Mouse (Mus musculus): Measurements from ENCODE around the gene Trem1. TPM values are rescaled to one million over a fixed set of nuclear protein-coding genes. Genes with fewer than 3 reads are reported as not detected.

The Trem1 gene
- total RNA-seq, 1 experiment: not detected

DNA sequence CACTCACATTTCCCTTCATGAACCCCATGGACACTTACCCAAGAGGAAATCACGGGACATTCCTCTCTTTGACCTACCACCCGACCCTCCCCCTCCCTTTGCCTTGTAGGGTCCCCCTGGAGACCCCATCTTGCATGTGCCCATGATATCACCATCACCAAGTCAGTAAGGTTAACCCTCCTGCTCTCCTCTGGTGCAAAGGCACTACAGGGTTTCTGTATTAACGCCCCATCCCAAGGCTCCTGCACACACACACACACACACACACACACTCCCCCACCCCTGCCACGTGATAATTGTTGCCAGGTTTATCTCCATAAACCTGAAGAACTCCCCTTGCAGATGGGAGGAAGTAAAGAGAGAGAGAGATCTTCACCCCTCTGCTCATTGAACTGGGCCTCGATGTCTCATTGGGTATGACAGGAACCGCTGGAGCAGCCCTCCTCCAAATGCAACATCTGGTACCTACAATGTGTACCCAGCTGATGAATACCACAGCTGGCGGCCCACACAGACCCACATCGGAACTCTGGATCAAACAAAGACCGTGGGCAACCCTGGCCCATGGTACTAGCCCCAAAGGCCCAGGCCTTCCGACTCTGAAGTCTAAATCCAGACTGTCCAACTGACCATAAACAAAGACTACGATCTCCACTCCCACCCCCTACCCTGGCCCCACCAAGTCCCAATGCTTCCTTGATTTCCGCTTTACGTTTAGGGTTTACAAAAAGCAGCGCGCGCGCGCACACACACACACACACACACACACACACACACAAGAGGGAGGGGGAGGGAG is 48.6 kb downstream of the Trem1 start:
- in situ Hi-C loops (cut with MboI; ENCODE audit: low sequenced_read_pairs in 2 of 2, unreplicated experiment in 2 of 2): no loop called here
- H3K4me1 ChIP-seq (ENCODE audit: control insufficient read depth in 2 of 2, insufficient read depth in 2 of 2, low read length in 2 of 2, poor library complexity in 1 of 2): 0 out of 4 replicates have a peak, but pooled peaks cover 0 to 7% of the 10 kb centered on the region in 2 experiments
- peak overlapping the region; percentile 8 for H3K9ac ChIP-seq (ENCODE audit: insufficient read depth, low read depth, low read length, poor library complexity, severe bottlenecking)
- no peaks in the 10 kb centered on the region for H3K36me3 ChIP-seq (ENCODE audit: control insufficient read depth, insufficient read depth, low read length, poor library complexity, severe bottlenecking)
- H3K27ac ChIP-seq (ENCODE audit: insufficient read depth, low read depth, low read length, poor library complexity, severe bottlenecking): no peak overlapping the region
- H3K9me3 ChIP-seq (ENCODE audit: control insufficient read depth, insufficient read depth, low read depth, low read length): no peaks in the 10 kb centered on the region
- TF ChIP-seq MAFK (IDR thresholded peaks at IDR 0.05; ENCODE audit: insufficient read depth, low read depth, low read length): no peak
- no peak for TF ChIP-seq CHD2 (IDR thresholded peaks at IDR 0.05; ENCODE audit: low read depth, low read length)
- TF ChIP-seq ZC3H11A (IDR thresholded peaks at IDR 0.05; ENCODE audit: borderline replicate concordance, low read depth, low read length): no peak
- TF ChIP-seq HCFC1 (IDR thresholded peaks at IDR 0.05; ENCODE audit: borderline replicate concordance, insufficient read depth, low read length): no peak
- TF ChIP-seq ZNF384 (IDR thresholded peaks at IDR 0.05; ENCODE audit: low read depth, low read length): no peak
- no peak for DNase-seq (ENCODE audit: low read depth, low spot score)
- peak overlapping the region; percentile 30 to 44; a peak in 2 of 4 replicates for H3K4me3 ChIP-seq (ENCODE audit: insufficient read depth in 1 of 2, low read depth in 1 of 2, low read length in 2 of 2, poor library complexity in 1 of 2, severe bottlenecking in 1 of 2)

DNA sequence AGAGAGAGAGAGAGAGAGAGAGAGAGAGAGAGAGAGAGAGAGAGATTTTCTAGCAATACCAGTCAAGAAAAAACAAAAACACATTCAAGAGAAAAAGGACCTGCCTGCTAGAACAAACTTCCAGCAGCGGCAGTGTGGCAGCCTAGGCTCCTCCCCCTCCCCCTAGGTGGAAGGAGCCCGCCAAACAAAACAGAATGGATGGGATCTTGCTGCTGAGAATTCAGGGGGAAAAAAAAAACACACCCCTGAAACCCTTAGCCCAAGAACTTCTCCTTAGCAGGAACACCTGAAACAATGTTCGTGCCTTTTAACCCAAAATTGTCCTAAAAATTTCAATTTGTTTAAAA is 49.1 kb downstream of the Trem1 start:
- Histone ChIP-seq H3K4me1 (ENCODE audit: control insufficient read depth in 2 of 2, insufficient read depth in 2 of 2, low read length in 2 of 2, poor library complexity in 1 of 2) (0 out of 4 replicates have a peak, but pooled peaks cover 0 to 7% of the 10 kb centered on the region in 2 experiments), H3K9ac (ENCODE audit: insufficient read depth, low read depth, low read length, poor library complexity, severe bottlenecking) (peak overlapping the region; percentile 8), H3K9me3 (ENCODE audit: control insufficient read depth, insufficient read depth, low read depth, low read length) (no peaks in the 10 kb centered on the region), H3K4me3 (ENCODE audit: insufficient read depth in 1 of 2, low read depth in 1 of 2, low read length in 2 of 2, poor library complexity in 1 of 2, severe bottlenecking in 1 of 2) (peak overlapping the region; percentile 30 to 44; a peak in 2 of 4 replicates), H3K36me3 (ENCODE audit: control insufficient read depth, insufficient read depth, low read length, poor library complexity, severe bottlenecking) (no peaks in the 10 kb centered on the region), H3K27ac (ENCODE audit: insufficient read depth, low read depth, low read length, poor library complexity, severe bottlenecking) (no peak overlapping the region)
- no peak for TF ChIP-seq MAFK (IDR thresholded peaks at IDR 0.05; ENCODE audit: insufficient read depth, low read depth, low read length)
- TF ChIP-seq ZC3H11A (IDR thresholded peaks at IDR 0.05; ENCODE audit: borderline replicate concordance, low read depth, low read length): no peak
- TF ChIP-seq ZNF384 (IDR thresholded peaks at IDR 0.05; ENCODE audit: low read depth, low read length): no peak
- no peak for TF ChIP-seq HCFC1 (IDR thresholded peaks at IDR 0.05; ENCODE audit: borderline replicate concordance, insufficient read depth, low read length)
- TF ChIP-seq CHD2 (IDR thresholded peaks at IDR 0.05; ENCODE audit: low read depth, low read length): no peak
- DNase-seq (ENCODE audit: low read depth, low spot score): no peak
- in situ Hi-C loops (cut with MboI; ENCODE audit: low sequenced_read_pairs in 2 of 2, unreplicated experiment in 2 of 2): no loop called here

- no peak overlapping the region for H3K4me3 ChIP-seq (ENCODE audit: insufficient read depth in 1 of 2, low read depth in 1 of 2, low read length in 2 of 2, poor library complexity in 1 of 2, severe bottlenecking in 1 of 2)
- no peak overlapping the region for H3K27ac ChIP-seq (ENCODE audit: insufficient read depth, low read depth, low read length, poor library complexity, severe bottlenecking)
- no peak overlapping the region; the same call in 1 of the 2 replicates for H3K9ac ChIP-seq (ENCODE audit: insufficient read depth, low read depth, low read length, poor library complexity, severe bottlenecking)
- H3K4me1 ChIP-seq (ENCODE audit: control insufficient read depth in 2 of 2, insufficient read depth in 2 of 2, low read length in 2 of 2, poor library complexity in 1 of 2): peaks cover 0 to 3% of the 10 kb centered on the region in 2 experiments; a peak in 1 of 4 replicates
- H3K36me3 ChIP-seq (ENCODE audit: control insufficient read depth, insufficient read depth, low read length, poor library complexity, severe bottlenecking): no peaks in the 10 kb centered on the region
- DNase-seq (ENCODE audit: low read depth, low spot score): no peak
- no peaks in the 10 kb centered on the region for H3K9me3 ChIP-seq (ENCODE audit: control insufficient read depth, insufficient read depth, low read depth, low read length)
- TF ChIP-seq ZC3H11A (IDR thresholded peaks at IDR 0.05; ENCODE audit: borderline replicate concordance, low read depth, low read length): no peak
- TF ChIP-seq ZNF384 (IDR thresholded peaks at IDR 0.05; ENCODE audit: low read depth, low read length): no peak
- no peak for TF ChIP-seq HCFC1 (IDR thresholded peaks at IDR 0.05; ENCODE audit: borderline replicate concordance, insufficient read depth, low read length)
- TF ChIP-seq CHD2 (IDR thresholded peaks at IDR 0.05; ENCODE audit: low read depth, low read length): no peak
- TF ChIP-seq MAFK (IDR thresholded peaks at IDR 0.05; ENCODE audit: insufficient read depth, low read depth, low read length): no peak
- in situ Hi-C loops (cut with MboI; ENCODE audit: low sequenced_read_pairs in 2 of 2, unreplicated experiment in 2 of 2): no loop called here
These were observed 54.2 kb downstream of the Trem1 start for GRCm38 (mm10) chr17:48286765-48287164.

GRCm38 (mm10) chr17:48287276-48287675 is 54.7 kb downstream of the Trem1 start:
- no peak overlapping the region for H3K4me3 ChIP-seq (ENCODE audit: insufficient read depth in 1 of 2, low read depth in 1 of 2, low read length in 2 of 2, poor library complexity in 1 of 2, severe bottlenecking in 1 of 2)
- no peaks in the 10 kb centered on the region for H3K36me3 ChIP-seq (ENCODE audit: control insufficient read depth, insufficient read depth, low read length, poor library complexity, severe bottlenecking)
- no peak overlapping the region for H3K9ac ChIP-seq (ENCODE audit: insufficient read depth, low read depth, low read length, poor library complexity, severe bottlenecking)
- no peak for DNase-seq (ENCODE audit: low read depth, low spot score)
- no peaks in the 10 kb centered on the region for H3K9me3 ChIP-seq (ENCODE audit: control insufficient read depth, insufficient read depth, low read depth, low read length)
- H3K27ac ChIP-seq (ENCODE audit: insufficient read depth, low read depth, low read length, poor library complexity, severe bottlenecking): no peak overlapping the region
- in situ Hi-C loops (cut with MboI; ENCODE audit: low sequenced_read_pairs in 2 of 2, unreplicated experiment in 2 of 2): no loop called here
- TF ChIP-seq ZC3H11A (IDR thresholded peaks at IDR 0.05; ENCODE audit: borderline replicate concordance, low read depth, low read length): no peak
- no peak for TF ChIP-seq ZNF384 (IDR thresholded peaks at IDR 0.05; ENCODE audit: low read depth, low read length)
- no peak for TF ChIP-seq MAFK (IDR thresholded peaks at IDR 0.05; ENCODE audit: insufficient read depth, low read depth, low read length)
- no peak for TF ChIP-seq HCFC1 (IDR thresholded peaks at IDR 0.05; ENCODE audit: borderline replicate concordance, insufficient read depth, low read length)
- no peak for TF ChIP-seq CHD2 (IDR thresholded peaks at IDR 0.05; ENCODE audit: low read depth, low read length)
- H3K4me1 ChIP-seq (ENCODE audit: control insufficient read depth in 2 of 2, insufficient read depth in 2 of 2, low read length in 2 of 2, poor library complexity in 1 of 2): peaks cover 0 to 3% of the 10 kb centered on the region in 2 experiments; a peak in 1 of 4 replicates

All from ES-E14 (cell line).